Mouse (Mus musculus): ENCODE results near the gene Cfap126. TPM values are rescaled to one million over a fixed set of nuclear protein-coding genes. Genes with fewer than 3 reads are reported as not detected.

Cfap126 gene
- polyA plus RNA-seq, 1 experiment: 16.7 TPM

- no peak overlapping the region for H3K27ac ChIP-seq (ENCODE audit: insufficient read depth, low read depth, low read length)
- 5% methylated on average over 40 of the region's 40 CpGs for WGBS
- H3K4me3 ChIP-seq (ENCODE audit: insufficient read depth, low read depth, low read length): peak overlapping the region; percentile 76
- no peaks in the 10 kb centered on the region; the same call in 1 of the 2 replicates for H3K27me3 ChIP-seq (replicated peaks; ENCODE audit: control insufficient read depth, insufficient read depth, low read length)
- DNase-seq: peak; percentile 90
- TF ChIP-seq POLR2A (IDR thresholded peaks at IDR 0.05; ENCODE audit: low read depth, low read length) (no peak), CTCF (conservative IDR thresholded peaks at IDR 0.05; ENCODE audit: insufficient read depth, insufficient read length, low read depth, low read length) (0 out of 2 replicates have a peak, but pooled peaks have one; percentile 16)
- H3K36me3 ChIP-seq (ENCODE audit: control insufficient read depth, insufficient read depth, low read length): no peaks in the 10 kb centered on the region
- 0 out of 2 replicates have a peak, but pooled peaks cover 6% of the 10 kb centered on the region for H3K4me1 ChIP-seq (ENCODE audit: control insufficient read depth, insufficient read depth, low read length)
These were observed 11.8 kb upstream of the Cfap126 start for GRCm38 (mm10) chr1:171101733-171102546.

- DNase-seq: peak; percentile 92
- H3K27ac ChIP-seq (ENCODE audit: insufficient read depth, low read depth, low read length): no peak overlapping the region
- H3K36me3 ChIP-seq (ENCODE audit: control insufficient read depth, insufficient read depth, low read length): no peaks in the 10 kb centered on the region
- 3% methylated on average over 35 of the region's 35 CpGs for WGBS
- peak overlapping the region; percentile 76 for H3K4me3 ChIP-seq (ENCODE audit: insufficient read depth, low read depth, low read length)
- TF ChIP-seq POLR2A (IDR thresholded peaks at IDR 0.05; ENCODE audit: low read depth, low read length): no peak
- TF ChIP-seq CTCF (conservative IDR thresholded peaks at IDR 0.05; ENCODE audit: insufficient read depth, insufficient read length, low read depth, low read length): no peak
- H3K4me1 ChIP-seq (ENCODE audit: control insufficient read depth, insufficient read depth, low read length): 0 out of 2 replicates have a peak, but pooled peaks cover 6% of the 10 kb centered on the region
- H3K27me3 ChIP-seq (replicated peaks; ENCODE audit: control insufficient read depth, insufficient read depth, low read length): no peaks in the 10 kb centered on the region; the same call in 1 of the 2 replicates
These were observed 11.1 kb upstream of the Cfap126 start for GRCm38 (mm10) chr1:171102547-171103177.

GRCm38 (mm10) chr1:171103179-171103840 is 10.4 kb upstream of the Cfap126 start:
- TF ChIP-seq CTCF (conservative IDR thresholded peaks at IDR 0.05; ENCODE audit: insufficient read depth, insufficient read length, low read depth, low read length): no peak
- TF ChIP-seq POLR2A (IDR thresholded peaks at IDR 0.05; ENCODE audit: low read depth, low read length): no peak
- H3K36me3 ChIP-seq (ENCODE audit: control insufficient read depth, insufficient read depth, low read length): no peaks in the 10 kb centered on the region
- no peak for DNase-seq
- H3K27me3 ChIP-seq (replicated peaks; ENCODE audit: control insufficient read depth, insufficient read depth, low read length): no peaks in the 10 kb centered on the region; the same call in 1 of the 2 replicates
- H3K4me3 ChIP-seq (ENCODE audit: insufficient read depth, low read depth, low read length): no peak overlapping the region
- H3K27ac ChIP-seq (ENCODE audit: insufficient read depth, low read depth, low read length): no peak overlapping the region
- WGBS: 47% methylated on average over 10 of the region's 10 CpGs
- H3K4me1 ChIP-seq (ENCODE audit: control insufficient read depth, insufficient read depth, low read length): 0 out of 2 replicates have a peak, but pooled peaks cover 6% of the 10 kb centered on the region

- DNase-seq: no peak
- H3K27ac ChIP-seq (ENCODE audit: insufficient read depth, low read depth, low read length): no peak overlapping the region
These were observed 8.5 kb upstream of the Cfap126 start for GRCm38 (mm10) chr1:171105226-171105625.

GRCm38 (mm10) chr1:171109620-171110019 is 4.1 kb upstream of the Cfap126 start:
- Histone ChIP-seq H3K4me1 (ENCODE audit: control insufficient read depth, insufficient read depth, low read length) (peaks cover 3% of the 10 kb centered on the region; the same call in 1 of the 2 replicates), H3K27ac (ENCODE audit: insufficient read depth, low read depth, low read length) (no peak overlapping the region), H3K36me3 (ENCODE audit: control insufficient read depth, insufficient read depth, low read length) (no peaks in the 10 kb centered on the region), H3K27me3 (replicated peaks; ENCODE audit: control insufficient read depth, insufficient read depth, low read length) (no peaks in the 10 kb centered on the region), H3K4me3 (ENCODE audit: insufficient read depth, low read depth, low read length) (no peak overlapping the region)
- WGBS: 55% methylated on average over 9 of the region's 9 CpGs
- peak; percentile 59 for DNase-seq
- no peak for TF ChIP-seq CTCF (conservative IDR thresholded peaks at IDR 0.05; ENCODE audit: insufficient read depth, insufficient read length, low read depth, low read length)
- TF ChIP-seq POLR2A (IDR thresholded peaks at IDR 0.05; ENCODE audit: low read depth, low read length): no peak

More at GRCm38 (mm10) chr1:171105226-171105625, 8.5 kb upstream of the Cfap126 start:
- H3K4me3 ChIP-seq (ENCODE audit: insufficient read depth, low read depth, low read length): no peak overlapping the region
- H3K36me3 ChIP-seq (ENCODE audit: control insufficient read depth, insufficient read depth, low read length): no peaks in the 10 kb centered on the region
- H3K27me3 ChIP-seq (replicated peaks; ENCODE audit: control insufficient read depth, insufficient read depth, low read length): no peaks in the 10 kb centered on the region
- WGBS: 76% methylated on average over 6 of the region's 6 CpGs
- H3K4me1 ChIP-seq (ENCODE audit: control insufficient read depth, insufficient read depth, low read length): 0 out of 2 replicates have a peak, but pooled peaks cover 6% of the 10 kb centered on the region
- TF ChIP-seq POLR2A (IDR thresholded peaks at IDR 0.05; ENCODE audit: low read depth, low read length): no peak
- no peak for TF ChIP-seq CTCF (conservative IDR thresholded peaks at IDR 0.05; ENCODE audit: insufficient read depth, insufficient read length, low read depth, low read length)

- H3K4me3 ChIP-seq (ENCODE audit: insufficient read depth, low read depth, low read length): peak overlapping the region; percentile 71; the same call in 1 of the 2 replicates
- DNase-seq: no peak
- WGBS: 32% methylated on average over 15 of the region's 15 CpGs
- no peak overlapping the region for H3K27ac ChIP-seq (ENCODE audit: insufficient read depth, low read depth, low read length)
- H3K36me3 ChIP-seq (ENCODE audit: control insufficient read depth, insufficient read depth, low read length): no peaks in the 10 kb centered on the region
- TF ChIP-seq POLR2A (IDR thresholded peaks at IDR 0.05; ENCODE audit: low read depth, low read length): no peak
- no peak for TF ChIP-seq CTCF (conservative IDR thresholded peaks at IDR 0.05; ENCODE audit: insufficient read depth, insufficient read length, low read depth, low read length)
- H3K4me1 ChIP-seq (ENCODE audit: control insufficient read depth, insufficient read depth, low read length): peaks cover 3% of the 10 kb centered on the region; the same call in 1 of the 2 replicates
- H3K27me3 ChIP-seq (replicated peaks; ENCODE audit: control insufficient read depth, insufficient read depth, low read length): no peaks in the 10 kb centered on the region
These were observed 3.1 kb upstream of the Cfap126 start for GRCm38 (mm10) chr1:171110659-171111019.

Measured in kidney, adult 2 months (tissue).